Mouse (Mus musculus) liver, adult 2 months (tissue): ENCODE measurements at regions not wholly inside any gene's neighbourhood (a gene's known extent, or its start where the extent isn't known, plus 50 kb on each side); places are given as distances from the start of the nearest gene placed in this dataset.

Experiments used
- CTCF ChIP-seq: fragments of 200-500 bp; IDR thresholded peaks from 2 replicates; pipeline ENCODE4 v1.5.1; 2011; ENCODE audit warnings: low read depth, low read length, control low read depth
- POLR2A ChIP-seq: fragments of 200-500 bp; IDR thresholded peaks from 2 replicates; pipeline ENCODE4 v1.6.1; 2011; ENCODE audit warnings: low read length, control low read depth; ENCODE audit not compliant: insufficient read depth; ENCODE audit errors: extremely low read depth

DNA sequence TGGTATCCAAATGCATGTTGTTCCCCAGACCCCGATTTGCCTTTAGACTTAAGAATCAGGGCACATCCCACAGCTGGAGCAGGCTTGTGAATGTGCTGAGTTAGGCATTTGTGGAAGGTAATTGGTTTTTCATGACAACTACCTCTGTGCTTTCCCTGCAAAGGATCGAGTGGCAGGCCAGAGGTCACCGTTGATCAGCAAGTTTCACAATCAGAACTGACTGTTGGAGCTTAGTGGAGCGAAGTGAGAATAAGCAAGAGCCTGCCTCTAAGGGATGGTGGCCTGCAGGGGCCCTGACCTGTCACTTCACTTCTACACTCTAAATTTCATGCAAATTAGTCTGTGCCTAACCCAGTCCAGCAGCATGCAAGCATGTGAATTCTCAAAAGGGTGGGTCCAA, 270.7 kb downstream of the Ins1 start:
- no peak for TF ChIP-seq POLR2A
- no peak for TF ChIP-seq CTCF
